Mouse (Mus musculus) forebrain, embryonic 14.5 days (tissue): ENCODE results near the gene Ccdc88c. TPM values are rescaled to one million over a fixed set of nuclear protein-coding genes. Genes with fewer than 3 reads are reported as not detected.

Experiments used
- ATAC-seq: fragments of 200-750 bp; cut with Nextera tagmentation; 2 replicates; pipeline ENCODE4 v1.8.0; 2017; ENCODE audit warnings: mild to moderate bottlenecking, moderate library complexity
- DNase-seq: peaks from one replicate; pipeline ENCODE4 v3.0.0-alpha.2; 2015; ENCODE audit warnings: low spot score
- H3K27ac ChIP-seq: fragments of 300-500 bp; sonication (generic); 2 replicates; pipeline ENCODE4 v1.5.1; 2014; ENCODE audit warnings: low read depth, mild to moderate bottlenecking, control low read depth, low read length, moderate library complexity
- H3K27me3 ChIP-seq: fragments of 300-500 bp; sonication (generic); replicated peaks from 2 replicates; pipeline ENCODE4 v1.6.1; 2014; ENCODE audit warnings: low read length, control low read depth, mixed read lengths; ENCODE audit not compliant: control insufficient read depth, insufficient read depth
- H3K36me3 ChIP-seq: fragments of 300-500 bp; sonication (generic); 2 replicates; pipeline ENCODE4 v1.6.1; 2014; ENCODE audit warnings: low read length, control low read depth; ENCODE audit not compliant: control insufficient read depth, insufficient read depth
- H3K4me1 ChIP-seq: fragments of 300-500 bp; sonication (generic); 2 replicates; pipeline ENCODE4 v1.6.1; 2014; ENCODE audit warnings: antibody characterized with exemption, low read length, control low read depth; ENCODE audit not compliant: control insufficient read depth, insufficient read depth
- H3K4me2 ChIP-seq: fragments of 300-500 bp; sonication (generic); 2 replicates; pipeline ENCODE4 v1.6.1; 2014; ENCODE audit warnings: mild to moderate bottlenecking, control low read depth, low read length
- H3K4me3 ChIP-seq: fragments of 300-500 bp; sonication (generic); 2 replicates; pipeline ENCODE4 v1.5.1; 2014; ENCODE audit warnings: low read depth, low read length, control low read depth
- H3K9ac ChIP-seq: fragments of 300-500 bp; sonication (generic); 2 replicates; pipeline ENCODE4 v1.6.1; 2014; ENCODE audit warnings: mild to moderate bottlenecking, low read length, control low read depth, moderate library complexity
- H3K9me3 ChIP-seq: fragments of 300-500 bp; sonication (generic); replicated peaks from 2 replicates; pipeline ENCODE4 v1.6.1; 2016; ENCODE audit warnings: low read length, control low read depth, mixed read lengths; ENCODE audit not compliant: control insufficient read depth
- WGBS: fragments of 180-500 bp; shearing (Covaris S2); extraction: QIAGEN DNeasy Blood & Tissue Kit; methylation state at CpG from one replicate; pipeline ENCODE4 v1.1.7; 2014; 5-methylcytosine and 5-hydroxymethylcytosine counted together
- polyA plus RNA-seq: library from polyadenylated mRNA; unstranded; fragments of >200 nt; fragmentation: Nextera tagmentation; extraction: Ambion mirVana; gene quantifications from 2 replicates; pipeline ENCODE4 v1.2.1, GENCODE M21; 2014

Ccdc88c gene
- polyA plus RNA-seq, 1 experiment from 2014 or later = 11.6 TPM

DNA sequence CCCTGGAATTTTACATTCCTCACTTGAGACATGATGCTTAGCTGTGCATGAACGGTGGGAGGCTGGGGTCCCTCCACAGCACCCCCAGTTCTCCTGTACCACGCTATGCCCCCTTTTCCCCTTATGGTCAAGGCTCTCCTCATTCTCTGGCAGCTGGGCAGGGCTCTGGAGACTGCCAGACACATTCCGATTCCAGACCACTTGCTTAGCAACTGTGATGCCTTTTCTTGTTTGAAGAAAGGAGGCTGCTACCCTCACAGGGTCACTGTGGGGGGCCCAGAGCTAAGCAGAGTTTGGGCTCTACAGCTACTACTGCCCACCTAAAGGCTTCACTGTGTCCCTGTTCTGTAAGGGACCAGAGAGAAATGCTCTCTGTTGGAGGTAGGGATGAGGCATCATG is 71.6 kb downstream of the Ccdc88c start:
- Histone ChIP-seq H3K36me3 (peaks cover 19% of the 10 kb centered on the region), H3K4me2 (no peak overlapping the region), H3K9ac (no peak overlapping the region), H3K4me3 (no peak overlapping the region), H3K27ac (no peak overlapping the region; the same call in 1 of the 2 replicates), H3K27me3 (no peaks in the 10 kb centered on the region), H3K9me3 (no peaks in the 10 kb centered on the region), H3K4me1 (peaks cover 6% of the 10 kb centered on the region)
- DNase-seq (peak; percentile 29), ATAC-seq (no peak)
- 31% methylated on average over 3 of the region's 3 CpGs for WGBS

DNA sequence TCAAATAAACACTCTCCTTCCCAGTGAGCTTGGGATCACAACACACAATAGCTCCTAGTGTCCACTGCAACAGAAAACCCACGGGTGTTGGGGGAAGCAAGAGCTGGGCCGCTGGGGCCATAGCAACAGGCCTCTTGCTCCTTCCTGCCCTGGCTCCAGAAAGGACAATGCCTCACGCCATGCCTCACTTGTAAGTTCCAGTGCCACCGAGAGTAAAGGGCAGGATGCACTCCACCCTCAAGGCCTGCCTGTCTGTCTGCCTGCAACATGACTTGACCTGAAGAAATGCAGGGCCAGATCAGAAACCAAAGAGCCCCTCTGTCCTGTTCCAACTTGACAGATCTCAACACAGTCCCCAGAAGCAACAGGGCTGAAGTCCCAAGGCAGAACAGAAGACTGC is 72.0 kb downstream of the Ccdc88c start:
- DNase-seq = no peak
- Histone ChIP-seq H3K4me3 (no peak overlapping the region), H3K27ac (no peak overlapping the region; the same call in 1 of the 2 replicates), H3K4me1 (peaks cover 6% of the 10 kb centered on the region), H3K4me2 (no peak overlapping the region), H3K36me3 (peaks cover 16% of the 10 kb centered on the region), H3K9me3 (no peaks in the 10 kb centered on the region), H3K9ac (no peak overlapping the region), H3K27me3 (no peaks in the 10 kb centered on the region)
- WGBS = 74% methylated on average over 4 of the region's 4 CpGs
- ATAC-seq = no peak

- Histone ChIP-seq H3K4me1 (peaks cover 6% of the 10 kb centered on the region), H3K27ac (no peak overlapping the region), H3K4me2 (no peak overlapping the region), H3K4me3 (no peak overlapping the region), H3K9me3 (no peaks in the 10 kb centered on the region), H3K36me3 (peaks cover 22% of the 10 kb centered on the region), H3K9ac (no peak overlapping the region), H3K27me3 (no peaks in the 10 kb centered on the region)
- ATAC-seq = no peak
- 92% methylated on average over 2 of the region's 2 CpGs for WGBS
- DNase-seq = no peak
Measured at GRCm38 (mm10) chr12:100956028-100956427, 72.8 kb downstream of the Ccdc88c start.

DNA sequence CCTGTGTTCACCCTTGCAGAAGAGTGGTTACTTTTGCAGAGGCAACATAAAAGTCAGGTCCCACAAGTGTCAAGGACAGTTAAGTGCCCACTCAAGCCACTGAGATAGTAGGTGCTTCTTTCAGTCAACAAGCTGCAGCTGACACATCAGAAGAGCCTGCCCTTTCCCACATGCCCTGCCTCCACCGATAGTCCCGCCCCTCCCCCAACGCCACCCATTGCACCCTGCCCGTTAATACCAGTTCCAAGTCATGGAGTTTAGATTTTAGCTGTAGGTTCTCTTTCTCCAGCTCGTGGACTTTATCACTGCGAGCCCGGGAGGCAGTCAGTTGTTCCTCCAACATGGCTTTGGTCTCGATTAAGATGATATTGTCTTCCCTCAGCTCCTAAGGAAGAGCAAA is 74.9 kb downstream of the Ccdc88c start:
- Histone ChIP-seq H3K9ac (no peak overlapping the region), H3K9me3 (no peaks in the 10 kb centered on the region), H3K36me3 (peaks cover 34% of the 10 kb centered on the region), H3K4me2 (no peak overlapping the region), H3K4me1 (peaks cover 5% of the 10 kb centered on the region), H3K27me3 (no peaks in the 10 kb centered on the region), H3K4me3 (no peak overlapping the region), H3K27ac (no peak overlapping the region)
- 87% methylated on average over 8 of the region's 8 CpGs for WGBS
- ATAC-seq (no peak), DNase-seq (no peak)

DNA sequence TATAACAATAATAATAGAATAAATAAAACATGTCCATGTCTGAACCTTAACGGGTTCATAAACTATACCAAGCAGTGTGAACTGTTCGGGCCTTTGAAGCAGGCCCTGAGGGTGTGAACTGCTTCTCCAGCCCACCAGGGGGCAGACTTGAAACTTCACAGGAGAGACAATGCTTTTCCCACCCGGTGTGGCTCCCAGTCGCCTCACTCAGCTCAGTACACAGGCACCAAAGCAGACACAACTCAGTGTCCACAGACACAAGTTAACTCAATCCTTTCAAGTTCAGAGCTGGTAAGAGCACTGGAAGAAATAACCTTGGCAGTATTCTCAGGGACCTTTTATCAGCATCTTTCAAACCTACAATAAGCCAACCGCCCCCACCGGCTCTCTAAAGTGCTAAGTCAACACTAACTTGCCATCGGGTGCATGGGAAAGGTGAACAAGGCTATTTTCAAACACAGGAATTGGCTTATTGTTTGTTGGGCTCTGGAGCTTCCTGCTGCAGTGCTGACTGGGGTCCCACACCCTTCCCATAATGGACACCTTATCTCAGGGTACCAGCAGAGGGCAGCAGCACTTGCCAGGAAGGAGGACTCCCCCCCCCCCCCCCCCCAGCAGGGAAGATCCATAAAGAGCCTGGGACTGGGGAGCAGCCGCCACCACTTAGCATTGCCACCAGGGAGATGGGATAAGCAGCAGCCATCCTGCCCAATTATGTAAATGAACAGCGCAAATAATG is 76.5 kb downstream of the Ccdc88c start:
- Histone ChIP-seq H3K4me3 (no peak overlapping the region), H3K36me3 (peaks cover 49% of the 10 kb centered on the region), H3K4me1 (no peaks in the 10 kb centered on the region), H3K9me3 (no peaks in the 10 kb centered on the region), H3K4me2 (no peak overlapping the region), H3K9ac (no peak overlapping the region), H3K27ac (peak overlapping the region; percentile 15), H3K27me3 (no peaks in the 10 kb centered on the region)
- 43% methylated on average over 9 of the region's 9 CpGs for WGBS
- ATAC-seq = peak; percentile 92
- peak; percentile 89 for DNase-seq

DNA sequence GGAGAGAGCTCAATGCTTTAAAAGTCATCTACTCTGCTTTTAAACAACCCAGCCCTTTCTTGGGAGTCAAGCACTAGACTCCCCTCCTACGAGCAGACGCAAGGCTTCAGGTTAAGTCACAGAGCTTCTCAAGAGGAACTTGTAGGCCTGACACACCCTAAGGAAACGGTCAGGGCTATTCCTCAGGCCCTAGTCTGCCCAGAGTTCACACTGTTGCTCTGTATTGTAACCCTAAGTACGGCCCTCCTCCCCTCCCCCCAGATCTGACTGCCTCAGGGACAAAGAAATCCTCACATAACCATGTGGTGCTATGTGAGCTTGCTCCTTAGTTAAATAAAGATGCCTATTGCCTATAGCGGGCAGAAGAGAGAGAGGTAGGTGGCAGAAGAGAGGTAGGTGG is 79.7 kb downstream of the Ccdc88c start:
- Histone ChIP-seq H3K4me1 (no peaks in the 10 kb centered on the region), H3K4me2 (no peak overlapping the region), H3K27ac (no peak overlapping the region), H3K27me3 (no peaks in the 10 kb centered on the region), H3K4me3 (no peak overlapping the region), H3K36me3 (peaks cover 77% of the 10 kb centered on the region), H3K9ac (no peak overlapping the region), H3K9me3 (no peaks in the 10 kb centered on the region)
- DNase-seq = no peak
- 88% methylated on average over 5 of the region's 5 CpGs for WGBS
- ATAC-seq = no peak

DNA sequence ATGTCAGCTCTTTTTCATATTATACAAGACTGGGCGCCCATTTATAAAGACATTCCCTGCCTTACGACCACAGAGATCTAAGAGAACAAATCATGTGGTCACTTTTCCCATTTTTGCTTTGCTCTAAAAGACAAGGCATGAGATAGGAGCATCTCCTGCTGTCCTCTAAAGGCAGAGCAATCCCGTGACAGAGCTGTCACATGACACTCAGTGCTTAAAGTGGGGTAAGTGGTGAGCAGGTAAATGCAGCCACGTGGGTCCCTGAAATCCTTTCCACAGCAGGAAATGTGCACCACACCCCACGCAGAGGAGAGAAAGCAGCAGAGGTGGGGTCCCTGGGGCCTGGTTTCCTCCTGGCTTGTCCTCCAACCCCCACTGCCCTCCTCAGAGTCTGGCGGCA is 80.8 kb downstream of the Ccdc88c start:
- Histone ChIP-seq H3K4me3 (no peak overlapping the region), H3K4me1 (no peaks in the 10 kb centered on the region), H3K9me3 (no peaks in the 10 kb centered on the region), H3K27me3 (no peaks in the 10 kb centered on the region), H3K36me3 (peaks cover 86% of the 10 kb centered on the region), H3K4me2 (no peak overlapping the region), H3K27ac (no peak overlapping the region), H3K9ac (no peak overlapping the region)
- DNase-seq = no peak
- 91% methylated on average over 6 of the region's 6 CpGs for WGBS
- ATAC-seq = no peak

GRCm38 (mm10) chr12:100945948-100946347 is 82.9 kb downstream of the Ccdc88c start:
- no peak for ATAC-seq
- H3K4me1 ChIP-seq = no peaks in the 10 kb centered on the region
- WGBS = 92% methylated on average over 12 of the region's 12 CpGs
- H3K4me3 ChIP-seq = no peak overlapping the region
- H3K36me3 ChIP-seq = peaks cover 89% of the 10 kb centered on the region
- no peak overlapping the region for H3K27ac ChIP-seq
- no peak overlapping the region for H3K9ac ChIP-seq
- no peaks in the 10 kb centered on the region for H3K27me3 ChIP-seq
- no peak overlapping the region for H3K4me2 ChIP-seq
- no peaks in the 10 kb centered on the region for H3K9me3 ChIP-seq
- DNase-seq = no peak

GRCm38 (mm10) chr12:100945501-100945900 is 83.4 kb downstream of the Ccdc88c start:
- ATAC-seq = no peak
- no peaks in the 10 kb centered on the region for H3K9me3 ChIP-seq
- 91% methylated on average over 12 of the region's 12 CpGs for WGBS
- no peak for DNase-seq
- no peak overlapping the region for H3K9ac ChIP-seq
- H3K4me1 ChIP-seq = no peaks in the 10 kb centered on the region
- H3K36me3 ChIP-seq = peaks cover 93% of the 10 kb centered on the region
- no peak overlapping the region for H3K4me2 ChIP-seq
- H3K27me3 ChIP-seq = no peaks in the 10 kb centered on the region
- H3K27ac ChIP-seq = no peak overlapping the region
- H3K4me3 ChIP-seq = no peak overlapping the region
